Mouse (Mus musculus): ENCODE results near the gene Ptbp2.

Ptbp2 gene

DNA sequence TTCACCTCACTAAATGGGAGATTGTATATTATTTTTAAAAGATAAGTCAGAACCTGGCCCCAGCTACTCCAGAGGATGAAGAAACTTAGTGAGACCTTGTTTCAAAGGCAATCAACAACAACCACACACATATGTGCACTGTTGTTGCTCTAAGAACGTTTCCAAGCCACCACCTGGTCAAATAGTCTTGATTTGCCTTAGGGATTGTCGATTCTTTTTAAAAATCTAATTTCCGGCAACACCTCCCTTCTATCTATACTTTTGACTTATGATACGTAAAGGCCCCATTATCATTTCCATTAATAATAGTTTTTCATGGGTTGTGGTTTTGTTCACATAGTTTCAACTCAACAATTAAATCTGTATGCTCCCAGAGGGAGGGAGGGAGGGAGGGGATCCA, at the start of gene Ptbp2:
Ptbp2 (minus strand) TSS at position 101 of the 400 bp plus-strand sequence.
- no peak for DNase-seq

DNA sequence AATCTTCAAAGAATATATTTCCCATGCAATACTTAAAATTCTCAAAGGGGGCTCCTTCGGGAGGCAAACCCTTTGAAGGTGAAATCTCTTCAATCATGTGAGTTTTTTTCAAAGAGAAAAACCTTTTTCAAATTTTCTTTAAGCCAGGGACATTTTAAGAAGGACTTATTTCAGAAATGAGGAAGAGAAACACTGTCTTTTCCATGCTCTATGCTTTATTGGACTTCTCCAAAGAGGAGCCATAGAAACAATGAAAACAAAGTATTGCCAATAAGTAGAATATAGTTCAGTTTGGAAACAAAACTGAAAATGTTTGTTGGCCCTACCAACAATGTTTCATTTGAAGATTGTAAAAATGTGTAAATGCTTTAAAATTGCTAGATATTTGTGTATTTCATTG, 30.4 kb upstream of the Ptbp2 start:
- DNase-seq: no peak

DNA sequence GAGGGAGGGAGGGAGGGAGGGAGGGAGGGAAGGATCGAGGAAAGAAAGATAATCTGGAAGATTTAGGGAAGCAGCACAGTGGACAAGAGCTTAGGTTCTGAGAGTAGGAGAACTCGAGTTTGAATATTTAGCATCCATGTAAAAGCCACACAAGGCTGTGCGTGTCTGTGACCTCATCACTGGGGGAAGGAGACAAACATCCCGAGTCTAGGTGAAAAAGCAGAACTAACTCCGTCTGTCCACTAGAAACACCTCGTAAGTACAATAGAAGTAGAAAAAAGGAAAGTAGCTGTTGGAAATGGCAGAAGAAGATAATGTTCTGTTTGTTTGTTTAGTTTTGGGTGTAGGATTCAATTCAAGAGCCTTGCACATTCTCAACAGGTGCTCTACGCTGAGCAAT, 21.9 kb upstream of the Ptbp2 start:
- no peak for DNase-seq

DNA sequence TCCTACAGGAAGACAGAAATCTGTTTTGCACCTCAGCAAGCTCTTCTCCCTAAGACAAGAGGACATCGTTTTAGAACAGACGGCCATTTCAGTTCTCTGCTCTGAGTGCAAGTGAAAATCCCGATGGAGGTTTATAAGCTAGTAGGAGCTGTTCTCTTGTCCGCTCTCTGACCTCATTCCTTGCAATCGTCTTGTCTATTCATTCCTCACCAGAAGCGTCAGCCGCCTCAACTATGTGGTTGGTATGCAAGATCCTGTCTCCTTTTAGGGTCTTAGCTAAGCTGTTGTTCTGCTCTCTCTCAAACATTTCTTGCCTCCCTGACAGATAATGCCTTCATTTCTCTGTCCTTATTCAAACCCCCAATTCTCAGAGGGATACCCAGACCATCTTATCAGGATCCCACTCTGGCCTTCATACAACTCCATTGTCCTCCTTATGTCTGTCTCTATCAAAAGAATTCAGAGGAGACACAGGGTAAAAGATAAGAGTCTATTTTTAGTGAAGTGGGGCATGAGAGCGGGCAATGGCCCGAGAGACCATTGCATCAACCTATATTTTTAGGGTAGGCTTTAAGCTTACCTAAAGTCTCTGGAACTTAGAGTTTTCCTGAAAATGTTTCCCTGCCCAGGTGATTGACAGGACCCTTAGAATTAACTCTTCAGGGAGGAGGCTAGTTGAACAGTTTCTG, 10.6 kb upstream of the Ptbp2 start:
- no peak for DNase-seq

DNA sequence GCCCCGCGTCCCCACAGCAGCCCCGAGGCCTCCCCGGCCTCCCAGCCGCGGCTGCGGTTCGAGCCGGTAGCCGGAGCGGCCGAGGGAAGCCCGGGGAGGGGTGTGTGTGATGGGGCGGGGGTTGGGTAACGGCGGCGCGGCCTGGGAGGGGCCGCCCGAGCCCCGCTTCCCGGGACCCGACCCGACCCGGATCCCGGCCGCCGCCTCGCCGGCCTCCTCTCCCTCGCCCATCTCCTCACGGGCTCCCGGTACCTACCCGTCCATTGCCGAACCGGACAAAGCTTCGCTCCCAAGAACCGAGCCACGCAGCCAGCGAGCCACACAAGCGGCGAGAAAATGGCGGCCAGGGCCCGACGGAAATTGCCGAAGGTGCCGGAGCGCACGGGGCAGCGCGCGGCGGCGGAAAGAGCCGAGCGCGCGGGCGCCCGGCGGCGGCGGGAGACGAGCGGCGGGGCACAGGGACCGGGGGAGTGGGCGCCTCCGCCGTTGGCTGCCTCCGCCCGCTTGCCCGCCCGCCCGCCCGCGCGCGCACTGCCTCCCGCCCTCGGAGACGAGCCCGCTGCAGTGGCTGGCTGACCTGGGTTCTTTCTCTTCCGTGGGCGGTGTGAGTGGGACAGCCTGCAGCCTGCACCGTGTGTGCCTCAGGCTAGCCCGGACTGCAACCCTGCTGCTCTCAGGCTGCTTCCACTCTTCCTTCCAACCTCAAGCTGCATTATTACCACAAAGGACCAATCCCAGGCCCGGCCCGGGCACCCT, 1.1 kb downstream of the Ptbp2 start:
- DNase-seq: peak; percentile 76 to 85

DNA sequence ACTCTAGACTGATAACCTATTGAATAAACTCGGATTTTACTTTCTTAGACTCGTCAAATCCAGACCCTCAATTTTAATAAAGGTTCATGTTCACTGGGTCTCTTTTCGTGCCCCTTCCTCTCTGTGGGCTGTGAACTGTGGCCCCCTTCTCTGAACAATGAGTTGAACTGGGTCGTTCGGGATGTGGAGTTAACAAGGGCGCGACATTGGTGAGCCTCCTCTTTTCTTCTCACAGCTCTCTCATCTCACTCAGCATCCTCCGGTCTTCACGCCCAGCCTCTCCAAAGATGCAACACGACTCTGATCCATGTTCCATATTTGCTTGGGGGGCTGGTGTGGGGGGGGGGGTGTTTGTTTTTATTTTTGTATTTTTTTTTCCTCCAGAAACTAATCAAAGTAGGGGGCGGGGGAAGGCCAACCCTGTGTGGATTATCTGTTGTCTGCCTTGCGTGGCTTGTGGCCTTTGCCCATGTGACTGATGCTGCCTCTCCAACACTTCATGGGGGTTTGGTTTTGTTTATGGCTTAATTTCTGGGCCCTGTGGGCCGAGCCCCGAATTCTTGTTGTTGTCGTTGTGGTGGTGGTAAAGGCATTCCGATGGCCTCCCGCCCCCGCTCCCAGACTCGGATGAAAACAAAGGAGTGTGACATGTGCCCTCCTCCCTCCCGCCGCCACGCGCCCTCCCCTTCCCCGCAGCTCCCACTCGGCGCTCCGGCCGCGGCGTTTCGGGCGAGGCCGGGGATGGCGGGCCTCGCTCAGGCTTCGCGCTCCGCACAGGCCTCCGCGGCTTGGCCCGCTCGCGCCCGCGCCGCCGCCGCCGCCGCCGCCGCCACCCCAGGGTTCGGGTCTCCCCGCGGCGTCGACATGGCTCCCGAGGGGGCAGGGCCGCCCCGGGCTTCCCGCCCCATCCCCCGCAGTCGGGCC, 2.0 kb downstream of the Ptbp2 start:
- peak; percentile 26 to 39 for DNase-seq

DNA sequence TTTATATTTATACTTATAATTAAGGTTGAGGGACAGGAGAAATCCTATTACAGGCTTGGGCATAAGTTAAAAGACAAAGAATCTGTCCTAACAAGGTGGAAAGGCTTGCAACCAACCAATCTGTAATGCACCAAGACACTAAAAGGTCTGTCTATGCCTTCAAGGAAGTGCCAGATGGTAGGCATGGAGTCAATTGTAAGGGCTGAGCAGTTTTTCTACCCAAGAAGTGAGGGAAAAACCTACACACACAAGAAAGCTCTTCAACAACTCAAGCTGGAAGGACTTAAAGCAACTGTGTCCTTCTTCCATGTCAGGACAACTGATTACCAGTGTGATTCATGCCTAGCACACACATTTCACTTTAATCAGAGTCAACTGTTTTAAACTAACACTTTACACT, 3.4 kb downstream of the Ptbp2 start:
- no peak for DNase-seq

DNA sequence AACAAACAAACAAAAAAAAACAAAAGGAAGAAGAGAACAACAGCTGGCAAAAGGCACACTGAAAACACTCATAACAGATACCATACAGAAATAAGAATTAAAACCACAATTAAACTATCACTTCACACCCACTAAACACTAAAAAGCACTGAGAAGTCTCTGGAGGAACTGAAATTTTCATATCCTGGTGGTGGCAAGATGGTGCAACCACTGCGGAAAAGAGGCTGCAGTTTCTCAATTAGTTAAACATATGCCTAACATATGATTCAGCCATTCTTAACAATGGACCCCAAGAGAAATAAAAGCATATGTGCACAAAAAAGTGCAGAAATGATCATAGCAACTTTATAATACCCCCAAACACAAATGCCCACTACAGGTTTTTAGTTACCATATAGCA, 5.0 kb downstream of the Ptbp2 start:
- DNase-seq: no peak

DNA sequence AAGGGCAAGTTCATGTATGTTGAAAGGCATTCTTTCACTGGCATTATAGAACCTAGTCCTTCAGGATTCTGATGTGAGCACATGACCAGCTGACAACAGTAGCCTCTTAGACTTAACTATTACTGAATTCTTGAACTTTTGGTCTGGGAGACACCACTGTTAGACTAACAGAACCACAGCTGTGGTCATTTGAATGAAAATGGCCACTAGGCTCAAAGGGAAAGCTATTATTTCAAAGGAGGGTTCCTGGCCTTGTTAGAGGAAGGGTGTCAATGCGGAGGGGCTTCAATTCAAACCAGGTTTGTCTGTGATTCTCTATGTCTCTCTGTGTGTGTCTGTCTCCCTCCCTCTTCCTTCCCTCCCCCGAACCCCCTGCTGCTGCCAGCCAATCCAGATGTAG, 5.8 kb downstream of the Ptbp2 start:
- DNase-seq: no peak

DNA sequence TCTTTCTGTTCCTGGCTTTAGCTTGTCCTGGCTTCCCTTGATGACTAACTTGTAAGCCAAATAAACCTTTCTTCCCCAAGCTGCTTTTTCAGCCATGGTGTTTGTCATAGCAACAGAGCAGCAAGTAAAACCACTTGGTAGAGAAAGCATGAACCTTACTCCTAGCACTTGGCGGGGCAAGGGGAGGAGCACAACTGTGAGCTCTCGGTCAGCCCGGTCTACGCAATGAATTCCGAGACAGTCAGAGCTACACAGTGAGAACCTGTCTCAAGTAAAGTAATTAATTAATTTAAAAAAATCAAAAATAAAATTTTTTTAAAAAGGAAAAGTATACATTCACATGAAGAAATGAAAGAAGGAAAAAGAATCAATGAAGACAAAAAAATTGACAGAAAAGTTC, 8.1 kb downstream of the Ptbp2 start:
- peak; percentile 13 to 38 for DNase-seq

DNA sequence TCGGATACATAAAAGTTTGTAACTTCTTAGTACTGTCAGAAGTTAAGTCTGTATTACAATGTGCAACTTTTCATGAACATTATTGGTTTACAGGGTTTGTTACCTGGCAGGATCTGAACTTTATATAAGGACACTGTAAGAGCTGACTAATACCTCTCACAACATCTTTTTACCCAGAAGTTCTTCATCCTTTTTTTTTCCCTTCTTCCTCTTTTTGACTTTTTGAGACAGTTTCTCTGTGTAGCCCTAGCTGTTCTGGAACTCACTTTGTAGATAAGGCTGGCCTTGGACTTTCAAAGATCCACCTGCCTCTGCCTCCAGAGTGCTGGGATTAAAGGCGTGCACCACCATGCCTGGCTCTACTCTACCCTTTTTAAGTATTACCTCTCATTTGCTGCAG, 11.5 kb downstream of the Ptbp2 start:
- DNase-seq: no peak

DNA sequence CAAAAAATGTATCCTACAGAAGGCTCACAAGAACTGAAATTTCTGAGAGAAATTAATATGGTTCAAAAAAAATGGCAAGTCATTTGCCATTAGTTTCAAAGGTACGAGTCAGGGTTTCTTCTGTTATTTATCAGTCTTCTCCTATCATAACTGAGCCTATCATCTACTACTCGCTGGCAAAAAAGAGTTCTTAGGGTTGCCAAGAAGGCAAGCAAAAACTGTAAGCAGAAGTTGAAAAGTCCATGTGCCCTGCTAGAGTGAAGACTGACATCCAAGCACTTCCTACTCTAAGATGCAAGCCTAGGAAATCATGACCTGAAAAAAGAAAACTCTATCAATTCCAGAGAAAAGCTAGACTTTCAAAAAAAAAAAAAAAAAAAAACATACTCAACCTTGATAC, 20.5 kb downstream of the Ptbp2 start:
- DNase-seq: no peak

DNA sequence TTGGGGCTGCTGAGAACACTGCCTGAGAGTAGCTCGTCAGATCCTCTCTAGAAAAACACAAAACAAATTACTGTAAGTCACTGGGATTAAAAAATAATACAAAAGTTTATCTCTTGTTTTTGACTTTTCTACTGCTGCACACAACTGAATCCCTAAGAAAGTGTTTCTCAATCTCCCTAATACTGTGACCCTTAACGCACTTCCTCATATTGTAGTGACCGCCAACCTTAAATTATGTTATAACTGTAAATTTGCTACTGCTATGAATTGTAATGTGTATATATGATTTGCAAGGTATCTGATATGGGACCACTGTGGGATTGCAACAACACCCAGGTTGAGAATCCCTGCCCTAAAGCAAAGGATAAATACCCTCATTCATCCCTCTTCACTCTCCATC, 22.5 kb downstream of the Ptbp2 start:
- DNase-seq: no peak

DNA sequence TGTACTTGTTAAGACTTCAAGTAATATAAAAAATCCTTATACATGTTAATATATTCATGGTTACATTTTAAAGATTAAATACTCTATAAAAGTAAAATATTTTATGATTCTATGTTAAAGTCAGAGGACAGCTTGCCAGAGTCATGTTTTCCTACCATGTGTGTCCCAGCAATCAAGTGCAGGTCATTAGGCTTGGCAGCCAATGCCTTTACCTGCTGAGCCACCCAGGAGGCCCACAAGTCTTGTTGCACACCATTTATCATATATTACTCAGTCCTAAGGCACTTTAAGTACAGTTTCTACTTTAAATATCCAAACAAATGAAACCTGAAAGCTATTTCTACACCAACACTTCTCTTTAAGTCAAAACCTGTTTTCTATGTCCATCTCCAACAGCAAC, 30.5 kb downstream of the Ptbp2 start:
- DNase-seq: no peak

DNA sequence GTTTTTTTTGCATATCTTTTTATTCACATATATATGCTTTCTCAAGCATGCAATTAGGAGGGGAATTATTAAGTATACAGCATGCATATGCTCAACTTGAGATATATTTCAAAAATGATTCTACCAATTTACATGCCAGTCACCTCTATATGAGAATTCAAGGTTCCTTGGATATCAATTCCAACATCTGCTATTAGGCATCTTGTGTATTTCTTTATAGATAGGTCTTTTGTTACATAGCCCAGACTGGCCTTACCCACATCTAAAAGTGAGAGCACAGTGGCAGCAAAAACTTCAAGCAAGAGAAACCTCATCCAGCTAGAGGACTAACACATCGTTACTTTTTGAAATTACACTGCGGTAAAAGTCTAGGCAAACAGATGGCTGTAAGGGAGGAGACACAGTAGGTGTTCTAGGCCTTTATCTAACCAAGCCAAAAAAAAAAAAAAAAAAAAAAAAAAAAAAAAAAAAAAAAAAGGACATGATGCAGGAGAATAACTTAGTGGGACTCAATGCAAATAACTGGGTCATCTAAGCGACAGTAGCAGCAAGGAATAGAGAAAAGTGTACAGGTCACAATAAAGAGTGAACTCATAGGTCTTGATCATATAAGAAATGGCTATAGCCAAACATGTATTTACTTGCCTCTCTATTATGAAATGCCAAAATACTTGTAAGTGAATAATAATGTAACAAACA, 34.6 kb downstream of the Ptbp2 start:
- no peak for DNase-seq

DNA sequence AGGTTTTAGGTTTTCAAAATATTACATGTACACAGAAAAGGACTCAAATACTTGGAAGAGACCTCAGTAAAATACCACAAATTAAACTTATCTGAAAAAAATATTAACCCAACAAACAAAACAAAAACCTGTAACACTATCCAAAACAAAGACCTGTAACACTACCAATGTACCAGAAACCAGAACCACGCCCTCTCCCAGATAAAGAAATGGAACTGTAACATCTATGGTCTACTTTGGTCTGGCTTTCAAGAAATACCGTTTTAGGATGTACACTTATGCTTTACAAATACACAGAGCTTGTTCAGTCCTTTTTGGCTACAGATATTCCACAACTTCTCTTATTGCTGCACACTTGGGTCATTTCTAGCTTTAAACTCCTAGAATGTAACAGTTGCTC, 35.1 kb downstream of the Ptbp2 start:
- DNase-seq: no peak

DNA sequence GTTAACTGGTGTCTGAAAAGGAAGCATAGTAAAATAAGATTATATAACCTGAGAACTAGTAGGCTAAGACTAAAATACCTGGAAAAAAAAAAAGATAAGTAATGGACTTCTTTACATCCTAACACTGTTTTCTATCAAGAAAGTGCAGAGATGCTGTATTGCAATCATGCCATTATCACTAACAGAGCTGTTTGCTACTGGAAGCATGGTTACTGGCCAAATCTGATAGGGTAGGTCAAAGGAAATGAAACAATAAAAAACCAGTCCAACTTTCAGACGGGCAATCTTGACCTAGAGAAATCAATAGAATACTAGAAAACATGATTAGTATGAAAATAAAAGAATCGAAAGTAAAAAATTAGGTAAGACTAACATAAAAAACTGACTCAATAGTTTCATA, 37.6 kb downstream of the Ptbp2 start:
- DNase-seq: no peak

DNA sequence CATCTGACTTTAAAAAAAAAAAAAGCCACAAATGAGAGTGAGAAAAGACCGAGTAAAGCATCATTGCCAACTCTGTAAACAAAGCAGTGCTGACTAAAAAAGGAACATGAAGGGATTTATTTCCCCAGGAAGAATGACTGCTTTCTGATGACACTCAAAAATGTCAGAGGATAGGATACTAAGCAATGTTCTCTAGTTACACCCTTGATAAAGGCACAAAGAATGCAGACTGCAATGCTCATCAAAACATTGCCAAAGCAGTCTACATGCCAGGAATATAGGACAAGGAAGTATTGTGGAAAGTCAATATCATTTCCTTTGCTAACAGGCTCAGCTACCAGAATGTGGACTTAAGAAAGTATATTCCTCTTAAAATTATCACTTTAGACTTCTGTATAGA, 38.5 kb downstream of the Ptbp2 start:
- DNase-seq: no peak

DNA sequence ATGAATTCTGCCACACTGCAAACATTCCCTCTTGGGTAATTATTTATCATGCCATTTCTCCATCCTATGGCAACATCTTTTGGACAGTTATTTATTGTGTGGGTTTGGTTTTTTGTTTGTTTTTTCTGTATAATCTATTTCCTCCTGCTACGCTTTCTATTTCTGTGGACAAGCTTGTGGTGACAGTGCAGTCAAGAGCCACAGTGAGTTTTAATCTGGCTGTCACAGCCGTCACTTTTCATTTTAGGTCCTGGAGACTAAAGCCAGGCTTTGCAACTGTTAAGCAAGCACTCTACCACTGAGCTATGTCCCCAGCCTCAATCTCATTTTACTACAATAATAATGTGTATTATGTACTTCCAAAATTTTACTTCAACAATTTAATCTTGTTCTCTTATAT, 54.4 kb downstream of the Ptbp2 start:
- no peak for DNase-seq

DNA sequence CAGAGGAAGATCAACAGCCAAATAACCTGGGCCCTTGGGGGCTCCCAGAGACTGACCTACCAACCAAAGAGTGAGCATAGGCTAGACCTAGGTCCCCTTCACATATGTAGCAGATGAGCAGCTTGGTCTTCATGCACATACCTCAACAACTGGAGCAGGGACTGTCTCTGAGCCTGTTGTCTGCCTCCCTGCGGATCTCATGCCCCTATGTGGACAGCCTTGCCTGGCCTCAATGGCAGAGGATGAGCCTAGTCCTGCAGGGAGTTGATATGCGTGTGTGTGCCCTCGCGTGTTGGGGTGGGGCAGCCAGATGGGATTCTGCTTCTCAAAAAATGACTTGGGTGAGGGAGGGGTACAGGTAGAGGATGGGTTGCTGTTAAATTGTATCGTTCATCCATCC, 72.2 kb downstream of the Ptbp2 start:
- no peak for DNase-seq

DNA sequence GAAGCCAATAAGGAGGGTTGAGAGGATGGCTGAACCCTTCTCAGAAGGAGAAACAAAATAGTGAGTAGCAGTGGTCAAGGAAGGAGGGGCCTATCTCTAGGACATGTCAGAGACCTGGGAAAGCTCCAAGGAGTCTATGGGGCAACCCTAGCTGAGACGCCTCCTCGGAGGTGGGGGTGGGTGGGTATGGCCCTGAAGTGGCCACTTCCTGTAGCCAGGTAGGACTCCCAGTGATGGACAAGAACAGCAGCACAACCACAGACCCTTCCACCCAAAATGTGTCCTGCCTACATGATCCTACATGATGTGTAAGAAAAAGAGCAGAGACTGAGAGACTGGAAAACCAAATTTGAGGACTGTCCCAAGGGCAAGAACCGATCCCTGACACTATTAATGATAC, 72.8 kb downstream of the Ptbp2 start:
- no peak for DNase-seq

DNA sequence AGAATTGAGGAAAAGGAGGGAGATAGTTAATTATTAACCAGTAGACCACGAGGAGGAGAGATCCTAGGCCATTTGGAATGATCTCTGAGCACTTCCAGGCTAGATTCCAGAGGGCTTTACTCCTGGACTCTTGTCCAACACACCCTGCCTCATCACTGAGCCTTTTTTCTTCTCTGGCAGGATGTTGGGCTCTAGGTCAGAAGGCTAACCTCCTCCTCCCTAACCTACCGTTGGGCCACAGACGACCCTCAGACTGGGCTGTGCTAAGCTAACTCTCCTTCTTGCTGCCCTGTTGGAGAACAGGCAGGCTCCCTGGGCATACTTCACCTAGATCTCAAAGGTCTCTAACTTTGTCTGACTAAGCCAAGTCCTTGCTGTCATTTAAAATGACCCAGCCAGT, 82.8 kb downstream of the Ptbp2 start:
- peak; percentile 63 to 80 for DNase-seq

DNA sequence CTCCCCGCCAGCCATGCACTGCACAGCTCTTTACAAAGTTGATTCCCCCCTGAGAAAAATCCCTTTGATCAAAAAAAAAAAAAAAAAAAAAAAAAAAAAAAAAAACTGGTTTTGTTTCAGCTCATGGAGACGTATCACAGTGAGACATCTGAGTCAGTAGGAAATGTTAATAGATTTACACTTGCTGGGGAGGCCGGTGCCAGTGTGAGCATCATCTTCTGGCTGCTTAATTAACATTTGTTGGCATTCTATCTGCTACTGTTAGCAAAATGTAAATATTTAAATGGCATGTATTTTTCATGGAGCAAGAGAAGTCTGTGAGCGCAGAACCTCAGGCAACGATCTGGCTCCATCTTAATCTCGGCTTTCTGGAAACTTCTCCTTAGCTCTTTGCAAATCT, 99.5 kb downstream of the Ptbp2 start:
- no peak for DNase-seq
